Mouse (Mus musculus) embryonic facial prominence, embryonic 14.5 days (tissue): ENCODE measurements around the gene Slc25a38. TPM values are rescaled to one million over a fixed set of nuclear protein-coding genes. Genes with fewer than 3 reads are reported as not detected.

Experiments used
- ATAC-seq: fragments of 200-750 bp; cut with Nextera tagmentation; 2 replicates; pipeline ENCODE4 v1.8.0; 2017; ENCODE audit warnings: low read depth, moderate number of reproducible peaks, moderate TSS enrichment
- DNase-seq: peaks from one replicate; pipeline ENCODE4 v3.0.0-alpha.2; 2015; ENCODE audit warnings: low spot score
- H3K27ac ChIP-seq: fragments of 300-500 bp; sonication (generic); replicated peaks from 2 replicates; pipeline ENCODE4 v1.5.1; 2014; ENCODE audit warnings: low read depth, mild to moderate bottlenecking, low read length, moderate library complexity
- H3K27me3 ChIP-seq: fragments of 300-500 bp; sonication (generic); replicated peaks from 2 replicates; pipeline ENCODE4 v1.6.1; 2014; ENCODE audit warnings: low read length; ENCODE audit not compliant: control insufficient read depth, insufficient read depth
- H3K36me3 ChIP-seq: fragments of 300-500 bp; sonication (generic); 2 replicates; pipeline ENCODE4 v1.6.1; 2014; ENCODE audit warnings: low read length, mixed read lengths; ENCODE audit not compliant: control insufficient read depth, insufficient read depth
- H3K4me1 ChIP-seq: fragments of 300-500 bp; sonication (generic); 2 replicates; pipeline ENCODE4 v1.6.1; 2014; ENCODE audit warnings: antibody characterized with exemption, low read length; ENCODE audit not compliant: control insufficient read depth, insufficient read depth
- H3K4me2 ChIP-seq: fragments of 300-500 bp; sonication (generic); 2 replicates; pipeline ENCODE4 v1.6.1; 2014; ENCODE audit warnings: low read depth, mild to moderate bottlenecking, low read length, moderate library complexity, mixed read lengths
- H3K4me3 ChIP-seq: fragments of 300-500 bp; sonication (generic); 2 replicates; pipeline ENCODE4 v1.5.1; 2014; ENCODE audit warnings: low read depth, mild to moderate bottlenecking, low read length
- H3K9ac ChIP-seq: fragments of 300-500 bp; sonication (generic); 2 replicates; pipeline ENCODE4 v1.6.1; 2014; ENCODE audit warnings: low read depth, mild to moderate bottlenecking, low read length, moderate library complexity, mixed read lengths
- H3K9me3 ChIP-seq: fragments of 300-500 bp; sonication (generic); 2 replicates; pipeline ENCODE4 v1.6.1; 2016; ENCODE audit warnings: low read length; ENCODE audit not compliant: control insufficient read depth
- WGBS: fragments of 180-500 bp; shearing (Covaris S2); extraction: QIAGEN DNeasy Blood & Tissue Kit; methylation state at CpG from one replicate; pipeline ENCODE4 v1.1.7; 2014; 5-methylcytosine and 5-hydroxymethylcytosine counted together
- polyA plus RNA-seq: library from polyadenylated mRNA; unstranded; fragments of >200 nt; fragmentation: Nextera tagmentation; extraction: Ambion mirVana; gene quantifications from 2 replicates; pipeline ENCODE4 v1.2.1, GENCODE M21; 2014

Gene Slc25a38
- polyA plus RNA-seq, 1 experiment from 2014 or later: 23.6 TPM

DNA sequence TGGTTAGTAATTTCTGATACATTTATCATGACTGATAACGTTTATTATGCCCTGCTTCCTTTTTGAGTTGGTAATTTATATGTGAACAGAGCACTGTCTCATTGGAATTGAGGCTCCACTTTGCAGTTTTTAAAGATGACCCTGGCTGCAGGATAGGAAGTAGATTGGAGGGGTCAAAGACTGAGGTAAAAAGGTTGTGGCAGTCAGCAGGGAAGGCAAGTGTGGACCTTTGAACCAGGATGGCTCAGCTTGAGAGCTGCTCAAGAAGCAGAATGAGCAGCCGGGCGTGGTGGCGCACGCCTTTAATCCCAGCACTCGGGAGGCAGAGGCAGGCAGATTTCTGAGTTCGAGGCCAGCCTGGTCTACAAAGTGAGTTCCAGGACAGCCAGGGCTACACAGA lies 3.3 kb downstream of the Slc25a38 start:
- H3K9me3 ChIP-seq: no peaks in the 10 kb centered on the region
- ATAC-seq (no peak), DNase-seq (no peak)
- H3K36me3 ChIP-seq: peaks cover 15% of the 10 kb centered on the region
- no peak overlapping the region for H3K4me3 ChIP-seq
- H3K27me3 ChIP-seq: no peaks in the 10 kb centered on the region
- H3K4me1 ChIP-seq: peaks cover 7% of the 10 kb centered on the region
- no peak overlapping the region for H3K4me2 ChIP-seq
- H3K27ac ChIP-seq: no peak overlapping the region
- no peak overlapping the region for H3K9ac ChIP-seq
- 96% methylated on average over 6 of the region's 7 CpGs for WGBS

DNA sequence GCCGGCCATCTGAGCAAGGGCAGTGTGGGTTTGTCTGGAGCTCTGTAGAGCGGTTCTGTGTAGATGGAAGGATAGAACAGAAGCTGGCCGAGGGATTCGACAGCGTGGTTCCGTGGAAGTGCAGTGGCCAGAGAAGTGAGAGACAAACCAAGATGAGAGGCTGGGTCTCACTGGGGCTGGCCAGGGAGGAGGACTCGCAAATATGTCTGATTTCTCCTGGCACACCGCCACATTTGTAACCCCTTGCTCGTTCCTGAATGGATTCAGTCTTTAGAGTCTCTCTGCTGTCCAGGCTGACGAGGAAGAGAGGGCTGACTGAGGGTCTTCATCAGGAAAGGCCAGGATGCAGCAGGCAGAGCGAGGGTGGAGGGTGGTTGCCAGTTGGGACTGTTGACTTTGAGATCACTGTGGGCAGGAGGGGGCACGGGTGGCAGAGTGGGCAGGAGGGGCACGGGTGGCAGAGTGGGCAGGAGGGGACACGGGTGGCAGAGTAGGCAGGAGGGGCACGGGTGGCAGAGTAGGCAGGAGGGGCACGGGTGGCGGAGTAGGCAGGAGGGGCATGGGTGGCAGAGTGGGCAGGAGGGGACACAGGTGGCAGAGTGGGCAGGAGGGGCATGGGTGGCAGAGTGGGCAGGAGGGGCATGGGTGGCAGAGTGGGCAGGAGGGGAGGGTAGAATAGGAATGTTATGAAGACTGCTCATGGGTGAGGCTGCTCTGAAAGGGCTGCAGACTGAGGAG lies 4.0 kb downstream of the Slc25a38 start:
- Histone ChIP-seq H3K36me3 (peaks cover 21% of the 10 kb centered on the region), H3K4me1 (peaks cover 7% of the 10 kb centered on the region), H3K9ac (0 out of 2 replicates have a peak overlapping the region, but pooled peaks have one; percentile 8), H3K4me3 (no peak overlapping the region), H3K27ac (no peak overlapping the region), H3K27me3 (no peaks in the 10 kb centered on the region), H3K4me2 (no peak overlapping the region), H3K9me3 (no peaks in the 10 kb centered on the region)
- no peak for DNase-seq
- 85% methylated on average over 15 of the region's 17 CpGs for WGBS
- no peak for ATAC-seq

- Histone ChIP-seq H3K36me3 (peaks cover 26% of the 10 kb centered on the region), H3K9me3 (no peaks in the 10 kb centered on the region), H3K9ac (no peak overlapping the region), H3K4me2 (no peak overlapping the region), H3K4me1 (peaks cover 7% of the 10 kb centered on the region), H3K4me3 (no peak overlapping the region), H3K27ac (no peak overlapping the region), H3K27me3 (no peaks in the 10 kb centered on the region)
- ATAC-seq: no peak
- WGBS: 92% methylated on average over 2 of the region's 2 CpGs
- no peak for DNase-seq
Measured at GRCm38 (mm10) chr9:120114789-120115151, 4.6 kb downstream of the Slc25a38 start.

DNA sequence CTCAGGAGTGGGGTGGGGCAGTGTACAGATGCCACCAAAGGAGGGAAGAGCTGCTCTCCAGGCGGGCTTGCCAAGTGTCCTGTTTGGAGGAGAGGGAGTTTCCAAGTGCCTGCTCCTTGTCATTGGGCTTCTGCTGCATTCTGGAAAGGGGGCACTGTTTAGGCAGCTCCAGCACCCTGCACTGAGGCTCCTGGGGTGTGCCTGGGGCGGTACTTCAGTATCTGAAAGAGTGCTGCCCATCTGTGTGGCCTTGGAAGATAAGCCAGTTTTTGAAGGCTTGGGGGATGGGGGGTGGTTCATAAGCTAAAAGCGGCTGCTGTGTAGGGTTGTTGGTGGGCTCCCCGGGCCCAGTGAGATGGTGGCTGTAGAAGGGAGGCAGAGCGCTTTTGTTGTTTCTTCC lies 5.4 kb downstream of the Slc25a38 start:
- H3K36me3 ChIP-seq: peaks cover 31% of the 10 kb centered on the region
- H3K4me2 ChIP-seq: no peak overlapping the region
- H3K27me3 ChIP-seq: no peaks in the 10 kb centered on the region
- no peak overlapping the region for H3K9ac ChIP-seq
- no peak for DNase-seq
- H3K4me1 ChIP-seq: peaks cover 7% of the 10 kb centered on the region
- ATAC-seq: no peak
- H3K9me3 ChIP-seq: no peaks in the 10 kb centered on the region
- H3K4me3 ChIP-seq: no peak overlapping the region
- 83% methylated on average over 5 of the region's 5 CpGs for WGBS
- no peak overlapping the region for H3K27ac ChIP-seq

DNA sequence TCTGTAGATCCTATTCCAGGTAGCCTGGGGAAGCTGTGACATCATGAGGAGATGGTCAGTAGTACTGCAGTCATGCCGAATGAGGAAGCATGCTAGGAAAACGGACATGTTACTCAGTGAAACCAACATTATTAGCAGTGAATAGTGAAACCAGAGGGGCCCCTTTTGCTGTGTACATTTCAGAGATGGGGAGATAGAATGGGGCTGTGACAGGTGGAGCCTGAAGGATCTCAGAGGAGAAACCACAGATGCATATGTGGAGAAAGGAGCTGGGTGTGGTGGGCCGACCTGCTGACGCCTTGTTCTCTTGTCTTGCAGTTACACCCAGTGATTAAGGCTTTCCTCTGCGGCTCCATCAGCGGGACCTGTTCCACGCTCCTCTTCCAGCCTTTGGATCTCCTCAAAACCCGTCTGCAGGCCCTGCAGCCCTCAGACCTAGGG lies 6.0 kb downstream of the Slc25a38 start:
- no peaks in the 10 kb centered on the region for H3K9me3 ChIP-seq
- 83% methylated on average over 8 of the region's 8 CpGs for WGBS
- peaks cover 37% of the 10 kb centered on the region for H3K36me3 ChIP-seq
- no peak overlapping the region for H3K4me2 ChIP-seq
- H3K27me3 ChIP-seq: no peaks in the 10 kb centered on the region
- ATAC-seq (no peak), DNase-seq (no peak)
- no peak overlapping the region for H3K27ac ChIP-seq
- peaks cover 3% of the 10 kb centered on the region for H3K4me1 ChIP-seq
- no peak overlapping the region for H3K4me3 ChIP-seq
- peak overlapping the region; percentile 6; the same call in 1 of the 2 replicates for H3K9ac ChIP-seq

DNA sequence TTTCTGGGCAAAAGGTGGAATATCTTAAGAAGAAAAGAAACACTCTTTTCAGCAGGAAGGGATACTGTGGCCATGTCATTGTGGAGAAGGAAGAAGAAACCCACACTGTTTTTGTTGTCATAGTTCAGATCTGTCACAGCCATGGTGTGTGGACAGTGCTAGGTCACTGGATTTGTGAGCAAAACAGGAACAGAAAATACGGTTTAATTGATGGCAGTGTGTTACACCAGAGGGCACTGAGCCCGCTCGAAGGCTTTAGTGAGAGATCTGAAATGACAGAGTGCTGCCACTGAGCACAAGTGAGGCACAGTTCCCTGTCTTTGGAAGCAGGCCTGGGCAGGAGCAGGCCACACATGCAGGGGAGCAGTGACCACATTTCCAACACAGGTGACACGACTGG lies 8.0 kb downstream of the Slc25a38 start:
- Histone ChIP-seq H3K4me3 (no peak overlapping the region), H3K36me3 (peaks cover 49% of the 10 kb centered on the region), H3K9ac (no peak overlapping the region), H3K27me3 (no peaks in the 10 kb centered on the region), H3K27ac (no peak overlapping the region), H3K4me2 (no peak overlapping the region), H3K4me1 (no peaks in the 10 kb centered on the region), H3K9me3 (no peaks in the 10 kb centered on the region)
- DNase-seq: no peak
- 92% methylated on average over 4 of the region's 4 CpGs for whole genome bisulfite sequencing
- ATAC-seq: no peak

- WGBS: 94% methylated on average over 7 of the region's 7 CpGs
- Histone ChIP-seq H3K9me3 (no peaks in the 10 kb centered on the region), H3K4me2 (no peak overlapping the region), H3K27me3 (no peaks in the 10 kb centered on the region), H3K4me3 (no peak overlapping the region), H3K36me3 (peaks cover 62% of the 10 kb centered on the region), H3K9ac (no peak overlapping the region), H3K27ac (no peak overlapping the region), H3K4me1 (no peaks in the 10 kb centered on the region)
- DNase-seq (no peak), ATAC-seq (no peak)
Measured at GRCm38 (mm10) chr9:120120503-120120902, 10.3 kb downstream of the Slc25a38 start.

GRCm38 (mm10) chr9:120126868-120127267 lies 16.7 kb downstream of the Slc25a38 start:
- peak overlapping the region; percentile 68 for H3K9ac ChIP-seq
- H3K9me3 ChIP-seq: no peaks in the 10 kb centered on the region
- peak overlapping the region; percentile 86 for H3K27ac ChIP-seq
- no peaks in the 10 kb centered on the region for H3K27me3 ChIP-seq
- no peak for DNase-seq
- whole genome bisulfite sequencing: 71% methylated on average over 11 of the region's 11 CpGs
- H3K4me2 ChIP-seq: peak overlapping the region; percentile 70
- ATAC-seq: no peak
- peaks cover 10% of the 10 kb centered on the region for H3K4me1 ChIP-seq
- H3K4me3 ChIP-seq: peak overlapping the region; percentile 90
- H3K36me3 ChIP-seq: peaks cover 55% of the 10 kb centered on the region
